Mouse (Mus musculus): Measurements from ENCODE around the gene 5430427O19Rik. TPM values are rescaled to one million over a fixed set of nuclear protein-coding genes. Genes with fewer than 3 reads are reported as not detected.

The 5430427O19Rik gene
- polyA plus RNA-seq, 1 experiment from 2014 or later, result 0.13 TPM

- Histone ChIP-seq H3K4me3 (ENCODE audit: low read depth, low read length) (no peak overlapping the region), H3K36me3 (replicated peaks; ENCODE audit: control insufficient read depth, insufficient read depth, low read depth, low read length) (no peaks in the 10 kb centered on the region), H3K4me1 (ENCODE audit: control insufficient read depth, insufficient read depth, low read length) (no peaks in the 10 kb centered on the region), H3K9ac (replicated peaks; ENCODE audit: low read length) (no peak overlapping the region), H3K27ac (replicated peaks; ENCODE audit: low read depth, low read length) (no peak overlapping the region), H3K4me2 (ENCODE audit: low read depth, low read length) (no peak overlapping the region), H3K27me3 (ENCODE audit: control insufficient read depth, insufficient read depth, low read length) (no peaks in the 10 kb centered on the region), H3K9me3 (replicated peaks; ENCODE audit: control insufficient read depth, low read length) (no peaks in the 10 kb centered on the region)
- 94% methylated on average over 4 of the region's 4 CpGs for WGBS
- DNase-seq (ENCODE audit: low spot score) (no peak), ATAC-seq (replicated peaks; ENCODE audit: insufficient number of reproducible peaks, low FRiP score, low TSS enrichment, low read depth) (no peak)
Observed at GRCm38 (mm10) chrX:85874367-85874766, 4.2 kb downstream of the 5430427O19Rik start.

GRCm38 (mm10) chrX:85875951-85876350 lies 5.8 kb downstream of the 5430427O19Rik start:
- H3K27me3 ChIP-seq (ENCODE audit: control insufficient read depth, insufficient read depth, low read length), result no peaks in the 10 kb centered on the region
- no peak overlapping the region for H3K27ac ChIP-seq (replicated peaks; ENCODE audit: low read depth, low read length)
- H3K9me3 ChIP-seq (replicated peaks; ENCODE audit: control insufficient read depth, low read length), result no peaks in the 10 kb centered on the region
- no peak overlapping the region for H3K9ac ChIP-seq (replicated peaks; ENCODE audit: low read length)
- H3K4me2 ChIP-seq (ENCODE audit: low read depth, low read length), result no peak overlapping the region
- no peak overlapping the region for H3K4me3 ChIP-seq (ENCODE audit: low read depth, low read length)
- DNase-seq (ENCODE audit: low spot score) (no peak), ATAC-seq (replicated peaks; ENCODE audit: insufficient number of reproducible peaks, low FRiP score, low TSS enrichment, low read depth) (no peak)
- H3K4me1 ChIP-seq (ENCODE audit: control insufficient read depth, insufficient read depth, low read length), result no peaks in the 10 kb centered on the region
- H3K36me3 ChIP-seq (replicated peaks; ENCODE audit: control insufficient read depth, insufficient read depth, low read depth, low read length), result no peaks in the 10 kb centered on the region

GRCm38 (mm10) chrX:85877747-85878146 lies 7.6 kb downstream of the 5430427O19Rik start:
- no peak overlapping the region for H3K27ac ChIP-seq (replicated peaks; ENCODE audit: low read depth, low read length)
- no peaks in the 10 kb centered on the region for H3K36me3 ChIP-seq (replicated peaks; ENCODE audit: control insufficient read depth, insufficient read depth, low read depth, low read length)
- H3K4me1 ChIP-seq (ENCODE audit: control insufficient read depth, insufficient read depth, low read length), result no peaks in the 10 kb centered on the region
- DNase-seq (ENCODE audit: low spot score) (no peak), ATAC-seq (replicated peaks; ENCODE audit: insufficient number of reproducible peaks, low FRiP score, low TSS enrichment, low read depth) (no peak)
- no peaks in the 10 kb centered on the region for H3K9me3 ChIP-seq (replicated peaks; ENCODE audit: control insufficient read depth, low read length)
- H3K4me2 ChIP-seq (ENCODE audit: low read depth, low read length), result no peak overlapping the region
- no peak overlapping the region for H3K9ac ChIP-seq (replicated peaks; ENCODE audit: low read length)
- H3K27me3 ChIP-seq (ENCODE audit: control insufficient read depth, insufficient read depth, low read length), result no peaks in the 10 kb centered on the region
- WGBS, result 87% methylated on average over 2 of the region's 2 CpGs
- no peak overlapping the region for H3K4me3 ChIP-seq (ENCODE audit: low read depth, low read length)

- Histone ChIP-seq H3K4me3 (ENCODE audit: low read depth, low read length) (no peak overlapping the region), H3K4me1 (ENCODE audit: control insufficient read depth, insufficient read depth, low read length) (no peaks in the 10 kb centered on the region), H3K27ac (replicated peaks; ENCODE audit: low read depth, low read length) (no peak overlapping the region), H3K9me3 (replicated peaks; ENCODE audit: control insufficient read depth, low read length) (no peaks in the 10 kb centered on the region), H3K27me3 (ENCODE audit: control insufficient read depth, insufficient read depth, low read length) (no peaks in the 10 kb centered on the region), H3K9ac (replicated peaks; ENCODE audit: low read length) (no peak overlapping the region), H3K4me2 (ENCODE audit: low read depth, low read length) (no peak overlapping the region), H3K36me3 (replicated peaks; ENCODE audit: control insufficient read depth, insufficient read depth, low read depth, low read length) (no peaks in the 10 kb centered on the region)
- no peak for DNase-seq (ENCODE audit: low spot score)
- ATAC-seq (replicated peaks; ENCODE audit: insufficient number of reproducible peaks, low FRiP score, low TSS enrichment, low read depth), result no peak
Observed at GRCm38 (mm10) chrX:85878293-85878692, 8.1 kb downstream of the 5430427O19Rik start.

- WGBS, result 64% methylated on average over 7 of the region's 7 CpGs
- no peak overlapping the region for H3K27ac ChIP-seq (replicated peaks; ENCODE audit: low read depth, low read length)
- no peaks in the 10 kb centered on the region for H3K36me3 ChIP-seq (replicated peaks; ENCODE audit: control insufficient read depth, insufficient read depth, low read depth, low read length)
- no peak for ATAC-seq (replicated peaks; ENCODE audit: insufficient number of reproducible peaks, low FRiP score, low TSS enrichment, low read depth)
- no peaks in the 10 kb centered on the region for H3K9me3 ChIP-seq (replicated peaks; ENCODE audit: control insufficient read depth, low read length)
- H3K27me3 ChIP-seq (ENCODE audit: control insufficient read depth, insufficient read depth, low read length), result no peaks in the 10 kb centered on the region
- DNase-seq (ENCODE audit: low spot score), result peak; percentile 48
- H3K9ac ChIP-seq (replicated peaks; ENCODE audit: low read length), result no peak overlapping the region
- H3K4me2 ChIP-seq (ENCODE audit: low read depth, low read length), result no peak overlapping the region
- H3K4me1 ChIP-seq (ENCODE audit: control insufficient read depth, insufficient read depth, low read length), result no peaks in the 10 kb centered on the region
- no peak overlapping the region for H3K4me3 ChIP-seq (ENCODE audit: low read depth, low read length)
Observed at GRCm38 (mm10) chrX:85879198-85879977, 9.2 kb downstream of the 5430427O19Rik start.

GRCm38 (mm10) chrX:85886651-85887050 lies 16.5 kb downstream of the 5430427O19Rik start:
- no peak overlapping the region for H3K4me3 ChIP-seq (ENCODE audit: low read depth, low read length)
- WGBS, result 34% methylated on average over 5 of the region's 5 CpGs
- peak; percentile 1 for DNase-seq (ENCODE audit: low spot score)

GRCm38 (mm10) chrX:85901195-85901594 lies 31.0 kb downstream of the 5430427O19Rik start:
- Histone ChIP-seq H3K36me3 (replicated peaks; ENCODE audit: control insufficient read depth, insufficient read depth, low read depth, low read length) (no peaks in the 10 kb centered on the region), H3K4me2 (ENCODE audit: low read depth, low read length) (no peak overlapping the region), H3K27ac (replicated peaks; ENCODE audit: low read depth, low read length) (no peak overlapping the region), H3K4me1 (ENCODE audit: control insufficient read depth, insufficient read depth, low read length) (no peaks in the 10 kb centered on the region), H3K9me3 (replicated peaks; ENCODE audit: control insufficient read depth, low read length) (no peaks in the 10 kb centered on the region), H3K27me3 (ENCODE audit: control insufficient read depth, insufficient read depth, low read length) (no peaks in the 10 kb centered on the region), H3K9ac (replicated peaks; ENCODE audit: low read length) (no peak overlapping the region), H3K4me3 (ENCODE audit: low read depth, low read length) (no peak overlapping the region)
- DNase-seq (ENCODE audit: low spot score), result no peak
- no peak for ATAC-seq (replicated peaks; ENCODE audit: insufficient number of reproducible peaks, low FRiP score, low TSS enrichment, low read depth)
- WGBS, result 71% methylated on average over 1 of the region's 1 CpGs

More at GRCm38 (mm10) chrX:85886651-85887050, 16.5 kb downstream of the 5430427O19Rik start:
- no peak overlapping the region for H3K4me2 ChIP-seq (ENCODE audit: low read depth, low read length)
- H3K4me1 ChIP-seq (ENCODE audit: control insufficient read depth, insufficient read depth, low read length), result no peaks in the 10 kb centered on the region
- no peaks in the 10 kb centered on the region for H3K27me3 ChIP-seq (ENCODE audit: control insufficient read depth, insufficient read depth, low read length)
- no peaks in the 10 kb centered on the region for H3K36me3 ChIP-seq (replicated peaks; ENCODE audit: control insufficient read depth, insufficient read depth, low read depth, low read length)
- no peak overlapping the region for H3K27ac ChIP-seq (replicated peaks; ENCODE audit: low read depth, low read length)
- H3K9ac ChIP-seq (replicated peaks; ENCODE audit: low read length), result no peak overlapping the region
- no peak for ATAC-seq (replicated peaks; ENCODE audit: insufficient number of reproducible peaks, low FRiP score, low TSS enrichment, low read depth)
- no peaks in the 10 kb centered on the region for H3K9me3 ChIP-seq (replicated peaks; ENCODE audit: control insufficient read depth, low read length)

GRCm38 (mm10) chrX:85919034-85919433 lies 48.9 kb downstream of the 5430427O19Rik start:
- no peak overlapping the region for H3K4me2 ChIP-seq (ENCODE audit: low read depth, low read length)
- WGBS, result 35% methylated on average over 3 of the region's 3 CpGs
- no peaks in the 10 kb centered on the region for H3K27me3 ChIP-seq (ENCODE audit: control insufficient read depth, insufficient read depth, low read length)
- no peaks in the 10 kb centered on the region for H3K9me3 ChIP-seq (replicated peaks; ENCODE audit: control insufficient read depth, low read length)
- no peaks in the 10 kb centered on the region for H3K36me3 ChIP-seq (replicated peaks; ENCODE audit: control insufficient read depth, insufficient read depth, low read depth, low read length)
- DNase-seq (ENCODE audit: low spot score) (peak; percentile 33), ATAC-seq (replicated peaks; ENCODE audit: insufficient number of reproducible peaks, low FRiP score, low TSS enrichment, low read depth) (no peak)
- no peaks in the 10 kb centered on the region for H3K4me1 ChIP-seq (ENCODE audit: control insufficient read depth, insufficient read depth, low read length)
- no peak overlapping the region for H3K27ac ChIP-seq (replicated peaks; ENCODE audit: low read depth, low read length)
- no peak overlapping the region for H3K4me3 ChIP-seq (ENCODE audit: low read depth, low read length)
- no peak overlapping the region for H3K9ac ChIP-seq (replicated peaks; ENCODE audit: low read length)
